Mouse (Mus musculus) brain, adult 10 weeks (tissue): ENCODE data around the gene Supt5. TPM values are rescaled to one million over a fixed set of nuclear protein-coding genes. Genes with fewer than 3 reads are reported as not detected.

ENCODE experiments used
- polyA plus RNA-seq: library from polyadenylated mRNA; stranded (reverse); fragments of 350-450 nt; fragmentation: Illumina TruSeq; extraction: RNeasy Lipid Tissue Mini Kit (QIAGEN cat#74804); gene quantifications from one replicate; pipeline ENCODE4 v1.2.3, GENCODE M21; 2015; ENCODE audit warnings: low read depth, low replicate concordance

Gene Supt5
- polyA plus RNA-seq: 94.6 TPM

DNA sequence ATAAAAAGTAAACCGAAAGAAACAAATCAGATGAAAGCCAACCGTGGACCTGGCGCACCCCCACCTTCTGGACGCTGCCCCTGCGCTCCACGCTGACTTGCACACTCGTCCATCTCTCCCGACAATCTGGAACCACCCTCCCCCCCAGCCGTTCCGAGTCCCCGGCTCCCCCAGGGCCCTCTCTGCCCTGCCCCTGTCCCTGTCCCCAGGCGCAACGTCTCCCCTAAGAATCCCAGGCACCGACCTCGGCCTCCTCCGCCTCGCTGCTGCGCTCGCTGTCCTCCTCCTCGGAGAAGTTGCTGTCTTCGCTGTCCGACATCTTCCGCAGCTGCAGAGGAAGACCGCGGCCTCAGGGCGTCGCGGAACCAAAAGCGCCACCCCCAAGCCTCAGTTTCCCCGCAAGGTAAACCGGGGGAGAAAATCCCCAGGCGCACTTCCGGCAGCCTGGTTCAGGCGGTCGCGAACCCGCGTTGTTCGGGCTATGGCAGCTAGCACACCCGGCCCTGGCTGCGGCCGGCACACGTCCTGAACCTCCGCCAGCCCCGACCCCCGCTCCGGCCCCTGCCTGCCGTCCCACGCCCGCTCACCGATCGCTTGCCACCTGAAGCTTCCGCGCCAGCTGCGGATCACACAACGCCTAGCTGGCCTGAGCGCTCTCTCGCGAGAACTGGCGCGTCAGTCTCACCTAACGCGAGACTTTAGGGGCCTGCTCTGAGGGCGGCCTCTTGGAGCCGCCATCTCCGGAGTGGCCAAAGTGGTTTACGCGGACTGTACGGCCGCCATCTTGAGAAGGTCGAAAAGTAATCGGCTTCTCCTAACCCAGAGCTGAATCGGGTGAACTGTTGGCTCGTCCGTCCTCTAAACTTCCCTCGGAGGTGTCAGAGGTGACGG, at the start of gene Supt5:
TSS of gene Supt5 (minus strand) at position 639 of the 891 bp plus-strand sequence.

DNA sequence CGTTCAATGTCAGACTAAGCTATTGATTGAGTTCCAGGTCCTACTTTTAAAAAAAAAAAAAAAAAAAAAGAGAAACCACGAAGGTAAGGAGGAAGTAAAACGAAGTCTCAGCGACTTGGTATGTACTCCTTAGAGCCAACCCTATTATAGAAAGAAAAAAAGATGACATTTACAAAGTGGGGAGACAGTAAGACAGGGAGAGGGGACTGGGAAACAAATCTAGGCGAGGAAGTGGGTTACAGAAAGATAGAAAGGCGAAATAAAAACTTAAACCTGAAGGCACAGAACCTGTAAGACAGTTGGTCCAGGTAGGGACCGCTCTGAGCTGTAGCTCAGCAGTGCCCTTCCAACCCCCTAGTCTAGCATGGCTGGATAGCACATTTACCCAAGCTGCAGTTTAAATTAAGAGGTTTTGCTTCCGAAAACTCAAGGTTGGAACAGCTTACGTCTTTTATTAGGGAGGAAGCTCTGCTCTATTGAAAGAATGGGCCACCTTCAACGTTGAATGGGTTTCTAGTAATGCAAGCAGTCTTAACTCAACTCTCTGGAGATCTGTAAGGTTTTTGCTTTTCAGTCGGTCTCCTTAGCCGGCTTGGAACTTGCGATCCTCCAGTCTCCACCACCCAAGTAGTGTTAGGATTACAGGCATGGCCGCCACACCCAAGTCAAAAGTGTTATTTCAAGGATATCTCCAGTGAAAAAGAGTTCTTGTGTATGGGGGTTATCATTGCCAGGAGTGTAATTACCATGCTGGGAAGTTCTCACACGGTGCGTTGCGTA, 41.9 kb upstream of the Supt5 start, which contains the start of gene Zfp36:
TSS of gene Zfp36 (minus strand) at position 17 of the 780 bp plus-strand sequence.

DNA sequence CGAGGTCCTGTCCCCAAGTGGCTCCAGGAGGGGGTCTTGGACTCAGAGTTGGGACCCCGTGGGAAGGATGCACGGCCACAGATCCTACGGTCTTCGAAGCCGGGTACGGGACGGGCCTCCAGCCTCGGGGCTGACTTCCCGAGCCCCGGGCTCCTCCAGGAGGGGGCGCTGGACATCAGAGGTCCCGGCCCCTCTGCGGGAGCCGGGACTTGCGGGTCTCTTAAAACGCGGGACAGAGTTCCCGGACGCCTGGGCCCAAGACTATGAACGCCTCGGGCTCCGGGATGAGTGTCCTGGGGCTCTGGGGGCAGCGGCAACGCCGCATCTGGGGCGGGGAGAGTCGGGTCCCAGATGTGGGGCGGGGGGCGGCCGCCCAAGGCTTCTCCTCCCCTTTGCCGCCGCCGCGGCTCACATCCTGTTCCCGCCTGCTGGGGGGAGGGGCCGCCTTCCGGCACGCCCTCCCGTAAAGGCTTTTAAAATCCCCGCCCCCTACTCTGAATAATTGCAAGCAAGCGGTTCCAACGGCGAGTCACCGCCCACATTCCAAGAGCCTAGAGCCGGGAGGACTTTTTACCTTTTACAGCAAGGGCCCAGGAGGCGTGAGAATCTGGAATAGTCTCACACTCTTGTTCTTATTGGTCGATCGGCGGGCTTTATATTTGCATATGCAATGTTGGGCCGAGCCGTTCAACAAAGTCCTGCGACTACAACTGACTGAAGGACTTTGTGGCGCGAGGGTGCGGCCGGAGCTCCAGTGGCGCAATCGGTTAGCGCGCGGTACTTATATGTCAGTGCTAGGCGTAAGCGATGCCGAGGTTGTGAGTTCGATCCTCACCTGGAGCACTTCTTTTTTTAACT, 33.9 kb upstream of the Supt5 start, which contains the start of gene Plekhg2:
TSS of gene Plekhg2 (minus strand) at position 349 of the 858 bp plus-strand sequence.

DNA sequence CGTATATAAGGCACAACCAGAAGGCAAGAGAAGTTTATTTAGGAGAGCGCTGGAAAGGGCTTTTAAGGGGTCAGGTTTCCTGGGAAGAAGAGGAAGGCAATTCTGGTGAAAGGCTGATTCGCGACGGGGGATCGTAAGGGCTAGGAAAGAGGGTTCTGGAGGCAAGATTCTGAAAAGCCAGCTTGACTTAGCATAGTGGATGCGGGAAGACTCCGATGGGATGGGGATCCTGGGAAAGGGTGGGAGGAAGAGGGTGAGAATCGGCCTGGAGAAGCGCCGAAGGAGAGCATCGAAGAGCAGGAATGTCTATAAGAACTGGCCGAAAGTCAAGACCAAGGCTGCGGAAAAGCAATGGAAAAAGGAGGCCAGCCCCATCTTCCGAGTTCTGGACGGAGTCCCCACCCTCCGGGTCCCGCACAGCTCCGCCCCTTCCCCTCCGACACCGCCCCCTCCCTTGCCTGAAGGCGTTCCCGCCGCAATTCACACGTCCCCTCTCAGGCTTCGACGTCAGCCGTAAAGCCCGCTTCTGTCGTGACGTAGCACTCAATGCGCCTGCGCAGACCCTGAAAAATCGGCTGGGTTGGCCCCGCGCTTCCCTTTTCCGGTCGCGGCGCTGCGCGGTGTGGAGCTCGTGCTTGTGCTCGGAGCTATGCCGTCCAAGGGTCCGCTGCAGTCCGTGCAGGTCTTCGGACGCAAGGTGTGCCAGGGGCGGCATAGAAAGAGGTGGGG, 11.8 kb upstream of the Supt5 start, which contains the start of gene Rps16:
TSS of gene Rps16 (plus strand) at position 498 of the 729 bp plus-strand sequence.

DNA sequence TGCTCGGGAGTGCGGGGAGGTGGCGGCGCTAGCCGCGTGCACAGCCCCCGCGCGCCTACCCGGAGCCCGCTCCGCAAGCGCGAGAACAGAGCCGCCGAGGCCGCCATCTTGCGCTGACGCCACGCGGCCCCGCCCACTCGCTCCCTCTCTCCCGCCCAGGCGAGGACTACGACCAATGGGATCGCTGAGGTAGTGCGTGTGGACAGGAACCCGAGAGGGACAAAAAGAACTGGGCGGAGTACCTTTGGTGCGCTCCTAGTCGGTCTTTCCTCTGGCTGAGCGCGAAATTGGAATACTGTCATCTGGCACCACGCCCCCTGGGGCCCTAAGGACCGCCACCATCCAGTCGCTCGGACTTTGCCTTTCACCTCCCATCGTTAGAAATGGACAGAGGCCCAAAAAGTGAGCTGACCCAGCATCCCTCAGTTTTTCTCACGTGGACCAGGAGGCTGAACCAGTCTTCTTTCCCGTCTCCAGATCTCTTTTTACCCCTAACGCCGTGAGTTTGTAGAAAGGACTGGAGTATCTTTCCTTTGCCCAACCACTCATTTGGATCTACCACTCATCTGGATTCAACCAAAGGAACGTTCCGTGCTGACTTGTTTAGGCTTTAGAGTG, 26.5 kb downstream of the Supt5 start, which contains the start of gene Timm50:
TSS of gene Timm50 (minus strand) at position 147 of the 618 bp plus-strand sequence.

DNA sequence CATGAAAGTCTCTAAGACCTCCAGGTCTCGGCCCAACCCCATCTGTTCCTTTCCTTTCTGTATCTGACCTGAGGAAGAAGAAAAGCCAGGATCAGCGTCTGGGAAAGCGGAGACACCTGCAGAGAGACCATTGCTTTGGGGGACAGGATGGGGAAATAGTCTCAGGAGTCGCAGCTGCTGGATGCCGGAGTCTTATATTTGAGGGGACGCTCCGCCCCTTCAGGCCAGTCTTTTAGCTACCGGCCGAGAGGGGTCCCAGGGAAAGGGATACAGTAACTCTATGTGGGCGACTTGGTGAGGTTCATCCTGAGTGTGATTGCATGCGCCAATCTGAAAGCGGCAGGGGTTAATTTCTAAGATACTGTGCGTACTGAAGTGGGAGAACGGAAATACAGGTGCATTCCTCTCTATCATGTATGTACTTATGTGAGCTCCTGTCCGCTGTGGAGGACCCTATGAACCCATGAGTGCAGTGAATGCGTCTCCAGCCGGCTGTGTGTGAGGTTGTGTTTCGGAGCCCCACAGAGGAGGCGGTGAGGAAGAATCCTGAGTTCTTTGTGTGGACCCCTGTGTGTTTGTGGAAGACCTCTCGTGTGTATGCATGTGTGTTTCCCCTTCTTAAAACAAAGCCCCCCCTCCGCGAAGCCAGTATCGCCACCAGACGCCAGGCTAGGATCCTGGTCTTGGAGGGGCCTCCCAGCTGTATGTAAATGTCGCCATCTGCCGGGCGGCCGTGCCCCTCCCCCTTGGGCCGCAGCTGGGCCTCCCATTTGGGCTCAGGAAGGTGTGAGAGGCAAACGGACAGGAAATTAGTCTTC, 36.7 kb downstream of the Supt5 start, which contains the start of gene Dll3:
TSS of gene Dll3 (minus strand) at position 623 of the 818 bp plus-strand sequence.

DNA sequence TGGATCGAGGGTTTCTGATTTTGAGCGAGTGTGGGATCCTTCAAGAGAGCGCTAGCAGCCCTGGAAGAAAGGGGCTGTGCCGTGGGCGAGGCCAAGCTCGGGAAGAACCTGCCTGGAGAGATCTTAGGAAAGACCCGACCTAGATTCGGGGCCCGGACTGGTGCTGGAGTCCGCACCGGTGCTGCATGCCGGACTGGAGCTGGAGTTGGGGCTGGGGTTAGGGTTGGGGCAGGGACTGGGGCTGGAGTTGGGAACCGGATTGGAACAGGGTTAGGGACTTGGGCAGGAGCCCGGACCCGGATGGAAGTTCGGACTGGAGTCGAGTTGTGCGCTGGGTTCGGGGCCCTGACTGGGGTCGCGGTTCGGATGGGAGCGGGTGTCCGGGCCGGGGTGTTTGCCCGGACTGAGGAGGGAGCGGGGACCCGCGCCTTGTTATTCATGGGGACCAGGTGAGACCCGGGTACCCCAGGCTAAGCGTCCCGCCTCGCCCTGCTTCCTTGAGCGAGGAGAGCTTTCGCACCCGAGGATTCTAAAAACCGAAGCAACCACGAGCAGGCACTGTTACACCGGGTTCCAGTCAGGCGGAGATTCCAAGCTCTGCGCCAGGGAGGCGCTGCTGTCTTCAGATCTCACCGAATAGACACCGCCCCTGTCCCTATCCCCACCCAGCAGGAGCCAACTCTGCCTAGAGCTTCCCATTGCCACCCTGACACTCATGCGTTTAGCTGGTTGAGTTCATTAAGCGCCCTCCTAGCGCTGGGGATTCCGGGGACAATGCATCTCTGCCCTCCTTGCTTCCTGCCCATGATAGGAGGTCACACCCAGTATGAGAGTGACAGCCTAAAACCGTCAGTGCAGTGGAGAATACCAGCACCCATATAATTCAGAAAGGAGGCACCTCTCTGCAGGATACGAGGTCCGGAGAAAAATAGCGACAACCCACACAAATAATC, 47.6 kb downstream of the Supt5 start, which contains the start of gene Selenov:
TSS of gene Selenov (minus strand) at position 549 of the 953 bp plus-strand sequence.

DNA sequence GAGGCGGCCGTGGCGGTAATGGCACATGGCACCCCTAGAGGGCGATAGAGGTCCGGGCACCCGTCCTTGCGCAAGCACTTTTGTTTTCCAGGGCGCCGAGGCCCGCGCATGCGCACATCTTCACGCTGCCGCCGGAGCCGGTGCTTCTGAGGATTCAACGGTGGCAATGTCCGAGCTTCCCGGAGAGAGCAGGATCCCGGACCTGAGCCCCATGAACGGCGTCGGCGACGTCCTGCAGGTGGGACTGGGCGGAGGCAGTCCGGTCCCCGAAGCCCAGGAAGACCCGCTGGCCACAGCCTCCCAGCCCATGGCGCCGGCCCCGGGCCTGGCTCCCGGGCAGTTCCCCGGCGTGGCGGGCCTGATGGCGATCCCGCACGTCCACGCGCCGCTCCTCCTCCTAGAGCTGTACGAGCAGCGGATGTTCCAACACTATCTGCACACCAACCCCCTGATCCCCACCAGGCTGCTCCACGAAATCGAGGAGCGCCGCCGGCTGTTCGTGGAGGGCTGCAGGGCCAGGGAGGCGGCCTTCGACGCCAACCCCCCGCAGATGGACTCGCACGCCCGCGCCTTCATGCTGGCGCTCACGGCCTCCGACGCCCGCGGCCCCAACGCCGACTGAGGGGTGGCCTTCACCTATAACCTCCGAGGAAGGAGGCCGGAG, 60.8 kb downstream of the Supt5 start, which contains the start of gene Eid2b:
TSS of gene Eid2b (plus strand) at position 125 of the 664 bp plus-strand sequence.

DNA sequence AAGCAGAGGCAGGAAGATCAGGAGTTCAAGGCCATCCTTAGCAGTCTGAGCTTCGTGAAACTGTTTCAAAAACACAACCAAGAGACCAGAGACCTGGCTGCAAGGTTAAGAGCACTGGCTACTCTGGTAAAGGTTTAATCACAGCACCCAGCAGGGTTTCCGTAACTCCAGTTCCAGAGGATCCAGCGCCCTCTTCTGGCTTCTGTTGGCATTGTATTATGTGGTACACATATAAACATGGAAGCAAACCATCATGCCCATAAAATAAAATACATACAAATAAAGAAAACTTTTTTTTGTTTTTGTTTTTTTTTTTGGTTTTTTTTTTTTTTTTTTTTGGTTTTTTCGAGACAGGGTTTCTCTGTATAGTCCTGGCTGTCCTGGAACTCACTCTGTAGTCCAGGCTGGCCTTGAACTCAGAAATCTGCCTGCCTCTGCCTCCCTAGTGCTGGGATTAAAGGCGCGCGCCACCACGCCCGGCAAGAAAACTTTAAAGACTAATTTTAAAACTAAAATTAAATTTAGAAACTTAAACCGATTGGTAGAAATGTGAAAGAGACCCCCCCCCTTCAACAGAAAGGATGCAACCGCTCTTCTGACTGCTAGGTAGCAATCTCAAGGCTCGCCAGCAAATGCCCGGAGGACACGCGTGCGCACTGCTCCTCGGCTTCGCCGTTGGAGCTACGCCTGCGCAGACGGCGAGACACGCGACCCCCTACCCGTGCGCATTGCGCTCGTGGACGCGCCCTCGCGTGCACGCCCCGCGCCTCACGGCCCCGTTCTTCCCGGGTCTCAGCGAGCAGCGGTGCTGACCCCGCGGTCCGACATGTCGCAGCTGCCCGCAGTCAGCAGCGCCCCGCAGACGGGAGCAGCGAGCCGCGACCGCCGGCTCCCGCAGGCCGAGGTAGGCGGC, 71.2 kb downstream of the Supt5 start, which contains the start of gene Eid2:
TSS of gene Eid2 (plus strand) at position 753 of the 913 bp plus-strand sequence.

Other genes starting within 250 kb of the Supt5 start
- gene 9530053A07Rik, start 209.3 kb downstream of the Supt5 start, polyA plus RNA-seq: 0.04 TPM
- gene Fbl, start 169.0 kb downstream of the Supt5 start, polyA plus RNA-seq: 60.8 TPM
- 17.0 TPM for gene Dyrk1b, start 159.3 kb downstream of the Supt5 start, polyA plus RNA-seq
- 47.8 TPM for gene Eid2, start 70.9 kb downstream of the Supt5 start, polyA plus RNA-seq
- gene Eid2b, start 61.0 kb downstream of the Supt5 start, polyA plus RNA-seq: 25.0 TPM
- 0.74 TPM for gene Selenov, start 47.6 kb downstream of the Supt5 start, polyA plus RNA-seq
- 1.0 TPM for gene Dll3, start 36.5 kb downstream of the Supt5 start, polyA plus RNA-seq
- 48.9 TPM for gene Timm50, start 26.7 kb downstream of the Supt5 start, polyA plus RNA-seq
- 704 TPM for gene Rps16, start 11.9 kb upstream of the Supt5 start, polyA plus RNA-seq
- gene Plekhg2, start 33.9 kb upstream of the Supt5 start, polyA plus RNA-seq: 4.3 TPM
- 2.7 TPM for gene Zfp36, start 41.5 kb upstream of the Supt5 start, polyA plus RNA-seq
- gene Med29, start 54.0 kb upstream of the Supt5 start, polyA plus RNA-seq: 31.3 TPM
- 102 TPM for gene Paf1, start 54.2 kb upstream of the Supt5 start, polyA plus RNA-seq
- 4.6 TPM for gene Gmfg, start 98.7 kb upstream of the Supt5 start, polyA plus RNA-seq
- gene Lrfn1, start 113.2 kb upstream of the Supt5 start, polyA plus RNA-seq: 38.2 TPM
- not detected for gene Ifnl2, start 171.7 kb upstream of the Supt5 start, polyA plus RNA-seq
- not detected for gene Ifnl3, start 184.1 kb upstream of the Supt5 start, polyA plus RNA-seq
- not detected for gene Sycn, start 202.1 kb upstream of the Supt5 start, polyA plus RNA-seq
- gene Nccrp1, start 208.5 kb upstream of the Supt5 start, polyA plus RNA-seq: not detected